21 mouse cellular contexts compared by ENCODE assay signal in the genomic region with DNA sequence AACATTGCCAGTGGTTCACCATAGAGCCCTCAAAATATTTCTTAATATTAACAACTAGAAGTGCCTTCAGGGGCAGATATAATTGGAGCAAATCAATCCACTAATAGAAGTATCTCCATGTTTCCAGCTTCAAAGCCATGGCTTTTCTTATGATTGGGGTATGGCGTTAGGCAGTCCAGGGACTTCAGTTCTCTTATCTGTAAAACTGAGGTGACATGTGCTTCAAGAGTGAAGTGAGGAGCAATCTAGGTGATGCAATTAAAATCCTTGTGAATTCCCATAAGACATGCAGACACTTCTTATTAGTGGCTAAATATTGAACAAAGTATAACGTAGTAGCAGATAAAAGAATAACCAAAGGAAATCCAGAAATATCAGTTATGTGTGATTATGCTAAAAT.
DNase-seq lines count a peak whose midpoint lies in the region; ATAC-seq and TF ChIP-seq lines count a peak whose summit lies in the region.
"Had no signal": no experiment of that assay in that cellular context is flagged by ENCODE, and none has a peak within 500 bp of the region (broad histone marks: within the 10 kb centered on the region; RNA-seq: fewer than 3 reads in every experiment).

No protein-coding gene starts in this region.

- no peaks in the 10 kb centered on the region for H3K9me3 ChIP-seq in midbrain, embryonic 13.5 days
- no peaks in the 10 kb centered on the region for H3K9me3 ChIP-seq in midbrain, postnatal 0 days (ENCODE audit: low read length)
- H3K9me3 ChIP-seq in midbrain, embryonic 15.5 days: no peaks in the 10 kb centered on the region
- H3K9me3 ChIP-seq: embryonic facial prominence, embryonic 13.5 days; embryonic facial prominence, embryonic 15.5 days; forebrain, embryonic 10.5 days; forebrain, embryonic 12.5 days had no signal

- no peak overlapping the region for H3K9ac ChIP-seq in midbrain, embryonic 13.5 days (replicated peaks)
- no peak overlapping the region for H3K9ac ChIP-seq in midbrain, postnatal 0 days (replicated peaks; ENCODE audit: low read length, poor library complexity, severe bottlenecking)
- no peak overlapping the region for H3K9ac ChIP-seq in midbrain, embryonic 15.5 days
- H3K9ac ChIP-seq: embryonic facial prominence, embryonic 13.5 days; embryonic facial prominence, embryonic 15.5 days; forebrain, embryonic 12.5 days had no signal

- intact Hi-C loops in gastrocnemius, adult 2 months (cut with DNase I): no loop called here

- WGBS in midbrain, embryonic 13.5 days: 79% methylated on average over 2 of the region's 2 CpGs
- 70% methylated on average over 2 of the region's 2 CpGs for WGBS in midbrain, postnatal 0 days
- 73% methylated on average over 2 of the region's 2 CpGs for WGBS in midbrain, embryonic 15.5 days

- H3K4me1 ChIP-seq in midbrain, embryonic 13.5 days (replicated peaks): no peaks in the 10 kb centered on the region
- H3K4me1 ChIP-seq in midbrain, postnatal 0 days (ENCODE audit: insufficient read depth, low read length): no peaks in the 10 kb centered on the region
- H3K4me1 ChIP-seq in midbrain, embryonic 15.5 days: no peaks in the 10 kb centered on the region
- H3K4me1 ChIP-seq: embryonic facial prominence, embryonic 13.5 days; embryonic facial prominence, embryonic 15.5 days; forebrain, embryonic 10.5 days; forebrain, embryonic 12.5 days had no signal

- H3K27ac ChIP-seq in midbrain, embryonic 13.5 days: no peak overlapping the region
- no peak overlapping the region for H3K27ac ChIP-seq in midbrain, postnatal 0 days (ENCODE audit: low read depth, low read length)
- H3K27ac ChIP-seq in midbrain, embryonic 15.5 days: no peak overlapping the region
- H3K27ac ChIP-seq in gastrocnemius, adult 2 months: no peak overlapping the region
- H3K27ac ChIP-seq: embryonic facial prominence, embryonic 13.5 days; embryonic facial prominence, embryonic 15.5 days; forebrain, embryonic 10.5 days; forebrain, embryonic 12.5 days had no signal

- no peaks in the 10 kb centered on the region for H3K27me3 ChIP-seq in midbrain, embryonic 13.5 days
- H3K27me3 ChIP-seq in midbrain, postnatal 0 days (ENCODE audit: insufficient read depth, low read length): no peaks in the 10 kb centered on the region
- H3K27me3 ChIP-seq in midbrain, embryonic 15.5 days (replicated peaks): no peaks in the 10 kb centered on the region
- H3K27me3 ChIP-seq: embryonic facial prominence, embryonic 13.5 days; embryonic facial prominence, embryonic 15.5 days; forebrain, embryonic 12.5 days had no signal

- no peak overlapping the region for H3K4me2 ChIP-seq in midbrain, embryonic 13.5 days (replicated peaks)
- H3K4me2 ChIP-seq in midbrain, postnatal 0 days (ENCODE audit: low read depth, low read length, poor library complexity, severe bottlenecking): no peak overlapping the region
- H3K4me2 ChIP-seq in midbrain, embryonic 15.5 days: no peak overlapping the region
- H3K4me2 ChIP-seq: embryonic facial prominence, embryonic 13.5 days; embryonic facial prominence, embryonic 15.5 days; forebrain, embryonic 12.5 days had no signal

- no peak for TF ChIP-seq POLR2A in brain, embryonic 14.5 days (IDR thresholded peaks at IDR 0.05; ENCODE audit: borderline replicate concordance, extremely low read depth, insufficient read depth, insufficient read length, poor library complexity, severe bottlenecking)

- no peak for TF ChIP-seq CTCF in midbrain, postnatal 0 days (IDR thresholded peaks at IDR 0.05)
- TF ChIP-seq CTCF in brain, embryonic 14.5 days (IDR thresholded peaks at IDR 0.05; ENCODE audit: borderline replicate concordance, extremely low read depth, insufficient read depth, insufficient read length): no peak
- TF ChIP-seq CTCF in gastrocnemius, adult 2 months (IDR thresholded peaks at IDR 0.05): no peak

- no peak for DNase-seq in midbrain, postnatal 0 days (ENCODE audit: low spot score)
- DNase-seq in brain, embryonic 14.5 days (ENCODE audit: low read depth): peak; percentile 17
- DNase-seq in adrenal gland, postnatal 10 days: no peak
- DNase-seq in gastrocnemius, adult 2 months: no peak
- DNase-seq: adrenal gland, adult 2 months; adrenal gland, postnatal 14 days; adrenal gland, postnatal 36 days; cerebellum, adult 11 months; cerebellum, adult 18-20 months; cerebellum, adult 8-10 months; cerebellum, postnatal 36 days; embryo, embryonic 11 days had no signal

- H3K36me3 ChIP-seq in midbrain, embryonic 13.5 days: no peaks in the 10 kb centered on the region
- H3K36me3 ChIP-seq in midbrain, postnatal 0 days (ENCODE audit: insufficient read depth, low read length): no peaks in the 10 kb centered on the region
- H3K36me3 ChIP-seq in midbrain, embryonic 15.5 days (replicated peaks): no peaks in the 10 kb centered on the region
- H3K36me3 ChIP-seq: embryonic facial prominence, embryonic 13.5 days; embryonic facial prominence, embryonic 15.5 days; forebrain, embryonic 10.5 days; forebrain, embryonic 12.5 days had no signal

- peak; percentile 55; the same call in 1 of the 2 replicates for ATAC-seq in midbrain, embryonic 13.5 days
- no peak; the same call in 1 of the 2 replicates for ATAC-seq in midbrain, postnatal 0 days (ENCODE audit: low FRiP score)
- ATAC-seq in midbrain, embryonic 15.5 days (replicated peaks): peak; percentile 81; the same call in 1 of the 2 replicates
- ATAC-seq: forebrain, embryonic 14.5 days; forebrain, embryonic 16.5 days had no signal

- no peak overlapping the region for H3K4me3 ChIP-seq in midbrain, embryonic 13.5 days (replicated peaks)
- H3K4me3 ChIP-seq in midbrain, postnatal 0 days (ENCODE audit: low read depth, low read length): no peak overlapping the region
- no peak overlapping the region for H3K4me3 ChIP-seq in midbrain, embryonic 15.5 days
- H3K4me3 ChIP-seq in gastrocnemius, adult 2 months: no peak overlapping the region
- H3K4me3 ChIP-seq: embryonic facial prominence, embryonic 13.5 days; embryonic facial prominence, embryonic 15.5 days; erythroblast, embryonic 14.5 days; forebrain, embryonic 10.5 days; forebrain, embryonic 12.5 days had no signal
